Mouse (Mus musculus) cerebellum, adult 11-12 months (tissue): Measurements from ENCODE around the gene Rnf208.
"Not testable (repeated sequence)": the region's sequence is repeated elsewhere in the genome, so short reads cannot be mapped to it uniquely, and the experiment has no call there.

ENCODE experiments used
- DNase-seq: peaks from one replicate; pipeline ENCODE4 v3.0.0; 2022

Gene Rnf208

GRCm38 (mm10) chr2:25252331-25252730, 10.3 kb downstream of the Rnf208 start:
- DNase-seq: no peak

DNA sequence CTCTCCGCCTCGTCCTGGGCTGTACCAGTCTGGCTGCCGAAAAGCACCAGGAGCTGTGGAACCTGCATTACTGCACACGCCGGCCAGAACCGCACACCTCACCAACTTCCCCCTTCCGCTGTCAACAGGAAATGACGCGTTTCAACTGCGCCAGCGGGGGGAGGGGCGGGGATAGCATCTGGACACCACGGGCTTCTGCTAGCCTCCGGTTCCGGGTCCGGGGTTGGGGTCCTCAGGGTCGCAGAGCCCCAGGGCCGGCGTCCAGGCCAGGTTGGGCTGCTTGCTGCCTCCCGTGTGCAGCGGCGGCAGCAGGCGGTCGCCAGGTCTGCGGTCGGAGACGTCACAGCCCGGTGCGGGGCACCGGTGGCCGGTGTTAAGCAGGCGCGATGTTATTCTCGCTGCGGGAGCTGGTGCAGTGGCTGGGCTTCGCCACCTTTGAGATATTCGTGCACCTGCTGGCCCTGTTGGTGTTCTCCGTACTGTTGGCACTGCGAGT, 13.3 kb downstream of the Rnf208 start, which contains the start of gene Tmem203:
TSS of gene Tmem203 (plus strand) at position 156 of the 496 bp plus-strand sequence.
- DNase-seq: peak; percentile 82

DNA sequence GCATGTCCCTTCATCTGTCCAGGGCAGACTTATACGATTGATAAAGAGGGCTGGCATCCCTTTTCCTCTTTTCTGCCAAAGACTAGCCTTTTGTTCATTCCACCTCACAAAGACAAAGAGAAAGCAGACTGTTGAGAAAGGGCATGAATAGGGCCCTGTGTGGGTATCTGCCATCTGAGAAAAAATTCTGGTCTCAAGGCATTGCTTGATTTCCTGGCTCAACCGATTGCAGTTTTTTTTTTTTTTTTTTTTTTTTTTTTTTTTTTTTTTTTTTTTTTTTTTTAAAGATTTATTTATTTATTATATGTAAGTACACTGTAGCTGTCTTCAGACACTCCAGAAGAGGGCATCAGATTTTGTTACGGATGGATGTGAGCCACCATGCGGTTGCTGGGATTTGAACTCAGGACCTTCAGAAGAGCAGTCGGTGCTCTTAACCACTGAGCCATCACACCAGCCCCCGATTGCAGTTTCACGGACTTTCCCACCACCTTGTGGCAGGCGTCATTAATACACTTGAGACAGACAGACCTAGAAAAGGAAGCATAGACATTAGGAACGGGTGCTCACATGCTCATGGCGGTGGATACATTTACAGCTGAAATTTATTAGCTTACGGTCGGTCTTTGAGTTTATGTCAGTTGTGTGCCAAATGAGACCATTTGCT, 14.5 kb downstream of the Rnf208 start:
- not testable (repeated sequence) for DNase-seq

DNA sequence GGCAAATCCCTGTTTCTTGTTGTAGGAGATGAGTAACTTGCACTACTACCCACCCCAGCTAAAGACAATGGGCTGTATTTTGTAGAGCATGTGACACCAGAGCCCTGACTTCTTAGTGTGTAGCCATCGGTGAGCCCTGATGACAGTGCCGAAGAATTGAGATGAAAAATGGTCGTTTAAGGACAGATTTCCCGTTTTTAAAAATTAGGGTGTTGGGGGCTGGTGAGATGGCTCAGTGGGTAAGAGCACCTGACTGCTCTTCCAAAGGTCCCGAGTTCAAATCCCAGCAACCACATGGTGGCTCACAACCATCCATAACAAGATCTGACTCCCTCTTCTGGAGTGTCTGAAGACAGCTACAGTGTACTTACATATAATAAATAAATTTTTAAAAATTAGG, 15.2 kb downstream of the Rnf208 start:
- DNase-seq: not testable (repeated sequence)

DNA sequence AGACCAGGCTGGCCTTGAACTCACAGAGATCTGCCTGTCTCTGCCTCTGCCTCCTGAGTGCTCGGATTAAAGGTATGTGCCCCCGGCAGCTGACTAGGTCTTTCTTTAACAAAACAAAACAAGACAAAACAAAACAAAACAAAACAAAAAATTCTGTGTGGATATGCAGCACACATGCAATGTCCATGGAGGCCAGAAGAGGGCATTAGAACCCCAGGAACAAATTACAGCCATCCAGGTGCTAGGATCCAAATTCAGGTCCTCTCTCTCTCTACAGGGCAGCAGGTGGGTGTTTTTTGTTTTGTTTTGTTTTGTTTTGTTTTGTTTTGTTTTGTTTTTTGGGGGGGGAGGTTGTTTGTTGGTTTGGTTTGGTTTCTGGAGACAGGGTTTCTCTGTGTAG, 16.8 kb downstream of the Rnf208 start:
- DNase-seq: no peak

DNA sequence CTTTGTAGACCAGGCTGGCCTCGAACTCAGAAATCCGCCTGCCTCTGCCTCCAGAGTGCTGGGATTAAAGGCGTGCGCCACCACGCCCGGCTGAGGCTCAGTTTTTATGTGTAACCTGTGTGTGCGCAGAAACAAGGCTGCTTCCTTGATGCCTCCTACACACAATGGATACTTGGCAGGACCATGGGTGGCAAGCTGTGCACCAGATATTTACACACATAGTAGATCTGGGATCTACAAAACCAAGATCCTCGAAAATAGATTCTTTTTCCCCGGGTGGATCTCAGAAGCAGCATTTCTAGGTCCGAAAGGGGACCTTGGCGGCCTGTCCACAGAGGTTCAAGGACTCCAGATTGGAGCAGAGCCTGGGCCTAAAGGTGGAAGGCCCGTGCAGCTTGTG, 19.8 kb downstream of the Rnf208 start:
- no peak for DNase-seq

- DNase-seq: peak; percentile 98
Observed at GRCm38 (mm10) chr2:25262291-25262767, 20.3 kb downstream of the Rnf208 start, which contains the start of gene Tprn. Gene Tprn (plus strand): TSS chr2:25262618.

DNA sequence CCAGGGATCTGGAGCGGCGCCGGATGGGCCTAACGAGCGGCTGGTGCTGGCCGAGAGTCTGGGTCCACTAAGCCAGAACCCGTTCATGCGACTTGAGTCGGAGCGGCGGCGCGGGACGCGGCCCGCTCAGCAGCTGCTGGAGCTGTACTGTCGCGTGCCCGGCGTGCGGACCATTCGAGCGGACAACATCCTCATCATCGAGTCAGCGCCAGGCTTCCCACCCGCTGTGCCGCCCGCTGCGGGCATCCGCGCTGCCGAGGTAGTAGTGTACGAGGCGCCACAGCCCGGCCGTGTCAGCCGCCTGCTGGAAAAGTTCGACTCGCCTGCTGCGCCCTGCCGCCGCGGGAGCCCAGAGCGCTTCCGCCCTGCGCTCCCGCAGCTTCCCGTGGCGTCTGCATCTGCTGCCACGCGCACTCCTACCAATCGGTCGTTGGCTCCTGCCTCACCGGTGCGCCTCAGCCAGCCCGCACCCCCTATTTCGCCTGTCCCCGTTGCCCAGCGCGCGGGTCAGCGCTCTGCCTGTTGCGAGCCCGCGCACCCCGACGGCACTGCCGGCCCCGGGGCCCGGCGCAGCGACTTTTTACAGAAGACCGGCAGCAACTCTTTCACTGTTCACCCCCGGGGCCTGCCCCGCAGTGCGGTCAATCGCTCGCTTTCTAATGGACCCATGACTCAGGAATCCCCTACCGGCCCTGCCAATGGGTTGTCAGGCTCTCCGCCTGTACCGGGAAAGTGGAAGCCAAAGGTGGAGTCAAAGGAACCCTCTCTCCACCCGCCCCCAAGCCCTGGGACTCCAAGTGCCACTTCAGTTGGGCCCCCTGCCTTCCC, 21.0 kb downstream of the Rnf208 start:
- DNase-seq: peak; percentile 85

- DNase-seq: peak; percentile 76
Observed at GRCm38 (mm10) chr2:25263623-25264285, 21.7 kb downstream of the Rnf208 start.

DNA sequence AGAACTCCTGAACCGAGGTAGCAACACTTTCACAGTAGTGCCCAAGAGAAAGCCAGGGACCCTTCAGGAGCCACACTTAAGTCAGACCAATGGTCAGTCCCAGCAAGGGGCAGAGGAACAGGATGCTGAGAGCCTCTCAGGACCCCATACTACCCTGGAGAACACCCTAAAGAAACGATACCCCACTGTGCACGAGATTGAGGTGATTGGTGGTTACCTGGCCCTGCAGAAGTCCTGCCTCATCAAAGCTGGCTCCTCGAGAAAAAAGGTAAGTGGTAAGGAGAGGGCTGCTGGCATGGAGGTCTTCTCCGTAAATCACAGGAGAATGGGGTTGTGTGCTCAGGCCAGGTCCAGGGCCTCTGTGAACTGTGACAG, 22.2 kb downstream of the Rnf208 start:
- DNase-seq: peak; percentile 69

GRCm38 (mm10) chr2:25264851-25265250, 22.8 kb downstream of the Rnf208 start:
- peak; percentile 94 for DNase-seq

DNA sequence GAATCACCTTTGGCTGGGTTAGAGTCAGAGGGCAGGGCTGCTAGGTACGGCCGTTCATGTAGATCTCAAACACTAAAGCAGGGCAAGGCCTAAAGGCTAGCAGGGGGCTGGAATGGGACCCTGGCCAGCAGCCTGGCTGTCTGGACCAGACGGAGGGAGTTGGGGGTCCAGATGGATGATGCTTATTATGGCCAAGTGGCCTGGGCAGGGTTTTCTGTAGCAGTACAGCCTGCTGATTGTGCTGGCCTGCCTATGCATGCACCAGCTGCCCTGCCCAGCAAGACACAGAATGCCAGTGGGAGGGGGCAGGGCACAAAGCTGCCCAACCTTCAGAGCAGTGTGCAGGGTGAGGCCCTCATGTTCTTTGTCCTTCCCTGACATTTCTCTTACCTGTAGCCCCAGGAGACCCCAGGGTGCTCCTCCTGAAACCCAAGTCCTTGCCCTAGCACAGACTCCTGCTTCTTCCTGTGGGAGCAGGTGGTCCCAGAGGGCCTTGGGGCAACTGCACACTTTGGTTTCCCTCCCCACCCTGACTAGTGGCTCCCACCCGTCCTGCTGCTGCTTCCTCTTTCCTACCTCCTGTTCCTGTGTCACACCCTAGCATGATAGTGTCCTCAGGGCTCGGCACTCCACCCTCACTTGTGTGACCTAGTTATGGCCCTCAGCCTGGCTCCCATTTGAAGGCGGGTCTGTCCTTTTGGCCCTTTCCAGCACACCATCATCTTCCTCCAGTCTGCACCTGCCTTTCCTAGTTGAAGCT, 24.0 kb downstream of the Rnf208 start:
- DNase-seq: peak; percentile 99

DNA sequence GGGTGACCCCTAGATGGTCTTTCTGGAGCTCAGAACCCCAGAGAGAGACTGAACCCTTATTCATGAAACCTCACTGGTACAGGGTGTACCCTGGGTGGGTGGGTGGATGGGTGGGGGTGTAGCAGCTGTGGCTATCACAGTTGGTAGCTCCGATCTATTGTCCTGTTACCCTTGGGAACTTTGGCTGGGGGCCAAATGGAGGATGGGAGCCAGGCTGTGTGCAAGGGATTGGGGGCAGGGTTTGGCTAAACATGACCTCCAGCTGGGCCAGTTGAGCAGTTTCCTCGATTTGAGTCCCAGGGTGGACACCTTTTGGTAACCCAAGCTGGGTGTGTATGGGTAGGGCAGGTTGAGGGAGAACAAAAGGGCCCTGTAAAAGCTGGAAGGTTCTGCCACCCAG, 24.7 kb downstream of the Rnf208 start:
- DNase-seq: peak; percentile 88

DNA sequence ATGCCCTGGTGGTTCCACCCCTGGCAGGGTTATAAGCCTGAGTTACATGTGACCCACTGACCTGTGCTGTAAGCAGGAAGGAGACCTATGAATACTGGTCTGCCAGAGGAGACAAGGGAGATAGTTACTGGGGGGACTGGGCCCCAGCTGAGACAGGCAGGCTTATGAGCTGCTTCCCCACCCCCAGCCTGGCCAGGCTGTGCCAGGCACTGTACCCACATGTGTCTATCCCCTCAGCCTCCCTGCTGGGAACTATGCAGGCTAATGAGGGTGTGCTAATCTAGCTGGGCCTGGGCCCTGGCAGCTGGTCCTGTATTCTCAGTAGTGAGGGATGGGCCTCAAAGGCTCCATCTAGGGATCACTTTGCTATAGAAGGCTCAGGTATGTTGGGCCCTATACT, 25.2 kb downstream of the Rnf208 start:
- peak; percentile 78 for DNase-seq

GRCm38 (mm10) chr2:25267746-25268309, 25.8 kb downstream of the Rnf208 start:
- peak; percentile 65 for DNase-seq

- DNase-seq: peak; percentile 96
Observed at GRCm38 (mm10) chr2:25271827-25272511, 29.9 kb downstream of the Rnf208 start, which contains the start of the genes Ssna1 and Anapc2. Gene Ssna1 (minus strand): TSS chr2:25272438. Gene Anapc2 (plus strand): TSS chr2:25272478.

- no peak for DNase-seq
Observed at GRCm38 (mm10) chr2:25272515-25272914, 30.5 kb downstream of the Rnf208 start.

DNA sequence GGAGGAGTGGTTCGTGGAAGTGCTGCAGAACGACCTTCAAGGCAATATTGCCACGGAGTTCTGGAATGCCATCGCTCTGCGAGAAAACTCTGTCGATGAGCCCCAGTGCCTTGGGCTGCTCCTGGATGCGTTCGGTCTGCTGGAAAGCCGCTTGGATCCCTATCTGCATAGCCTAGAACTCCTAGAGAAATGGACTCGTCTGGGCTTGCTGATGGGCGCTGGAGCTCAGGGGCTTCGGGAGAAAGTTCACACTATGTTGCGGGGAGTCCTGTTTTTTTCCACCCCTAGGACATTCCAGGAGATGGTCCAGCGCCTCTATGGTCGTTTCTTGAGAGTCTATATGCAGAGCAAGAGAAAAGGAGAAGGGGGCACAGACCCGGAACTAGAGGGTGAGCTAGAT, 31.0 kb downstream of the Rnf208 start:
- DNase-seq: peak; percentile 41

DNA sequence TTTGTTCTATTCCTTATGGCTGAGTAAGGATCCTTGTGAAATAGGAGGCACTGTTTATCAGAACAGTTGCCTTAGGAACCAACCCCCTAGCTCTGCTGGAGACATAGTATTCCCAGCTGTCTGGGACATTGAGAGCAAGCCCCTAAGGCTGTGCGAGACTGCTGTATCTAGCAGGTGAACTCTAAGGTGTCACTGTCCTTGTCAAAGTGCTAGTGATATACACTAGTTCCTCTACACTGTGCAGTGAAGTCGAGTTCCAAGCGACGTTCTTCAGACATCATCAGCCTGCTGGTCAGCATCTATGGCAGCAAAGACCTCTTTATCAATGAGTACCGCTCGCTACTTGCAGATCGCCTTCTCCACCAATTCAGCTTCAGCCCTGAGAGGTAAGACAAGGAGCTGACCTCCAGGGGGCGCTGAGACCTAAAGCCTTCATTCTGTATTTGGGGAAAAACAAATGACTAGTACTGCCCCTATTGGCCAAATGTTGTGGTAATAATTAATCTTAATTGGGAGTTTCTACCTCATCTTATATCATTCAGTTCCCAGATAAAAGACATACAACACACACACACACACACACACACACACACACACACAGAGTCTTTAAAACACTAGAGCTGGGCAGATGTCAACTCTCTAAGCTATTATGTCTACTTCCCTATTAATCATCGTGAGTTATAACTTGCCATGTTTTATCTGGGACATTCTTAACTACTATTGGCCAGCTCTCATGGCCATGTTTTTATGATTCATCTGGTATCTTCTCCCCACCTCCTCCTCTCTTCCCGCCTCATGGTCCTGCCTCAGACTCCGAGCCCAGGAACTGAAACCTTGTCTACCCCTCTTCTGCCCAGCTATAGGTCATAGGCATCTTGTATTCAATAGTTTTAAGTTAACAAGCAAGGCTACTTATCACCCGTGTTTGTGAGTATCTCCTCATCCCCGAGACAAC, 37.1 kb downstream of the Rnf208 start:
- peak; percentile 82 for DNase-seq

DNA sequence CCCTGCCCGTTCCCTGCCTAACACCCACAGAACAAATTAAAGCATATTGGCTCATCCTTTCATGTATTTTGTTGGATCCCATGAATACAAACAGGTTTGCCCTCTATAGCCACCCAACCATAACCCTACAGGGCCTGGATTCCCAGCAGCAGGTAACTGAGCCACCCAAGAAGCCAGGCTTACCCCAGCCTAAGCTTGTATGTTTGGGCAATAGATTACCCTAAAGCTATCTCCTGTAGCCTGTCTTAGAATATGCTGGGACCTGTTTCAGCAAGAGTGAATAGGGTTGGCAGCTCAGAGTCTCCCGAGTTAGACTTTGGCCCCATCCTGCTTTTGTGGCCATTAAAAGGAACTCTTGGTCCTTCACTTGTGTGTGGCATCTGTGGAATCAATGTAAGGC, 43.5 kb downstream of the Rnf208 start:
- no peak for DNase-seq
